Mouse (Mus musculus): ENCODE results near the gene Stk10.

DNA sequence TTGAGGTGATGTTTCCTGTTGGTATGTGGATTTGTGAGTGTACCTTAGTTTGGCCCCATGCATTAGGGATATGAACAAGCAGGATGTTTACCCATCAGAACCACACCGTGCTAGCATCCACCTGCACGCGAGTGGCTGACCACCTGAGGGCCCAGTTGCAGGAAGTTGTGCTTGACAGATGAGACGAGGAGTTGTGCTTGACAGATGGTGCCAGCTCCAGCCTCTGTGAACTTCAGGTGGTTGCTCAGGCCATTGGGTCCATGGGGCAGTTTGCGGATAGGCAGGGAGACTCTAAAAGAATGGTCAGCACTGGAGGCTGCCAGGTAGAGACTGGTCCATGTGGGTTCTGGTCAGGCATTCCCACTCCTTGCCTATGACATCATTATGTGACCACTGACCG lies 83.0 kb downstream of the Stk10 start:
- TF ChIP-seq CTCF (conservative IDR thresholded peaks at IDR 0.05; ENCODE audit: insufficient read depth, insufficient read length, low read depth, low read length) (no peak), POLR2A (IDR thresholded peaks at IDR 0.05; ENCODE audit: low read depth, low read length) (no peak)
